Mouse (Mus musculus): ENCODE data around the gene Maff.

GRCm38 (mm10) chr15:79329346-79329978, 17.0 kb upstream of the Maff start:
- no peak for TF ChIP-seq CTCF (IDR thresholded peaks at IDR 0.05; ENCODE audit: low read depth, low read length)
- no peak for TF ChIP-seq GATA1 (IDR thresholded peaks at IDR 0.05; ENCODE audit: borderline replicate concordance, low read length)
- no peak for TF ChIP-seq TAL1 (conservative IDR thresholded peaks at IDR 0.05; ENCODE audit: low read depth, low read length)
- TF ChIP-seq POLR2AphosphoS5 (IDR thresholded peaks at IDR 0.05; ENCODE audit: insufficient replicate concordance, low read depth, low read length): no peak
